Mouse (Mus musculus) embryonic fibroblast, embryonic 13.5 days (primary cell): ENCODE data around the gene Fermt3.

Experiments
- CTCF ChIP-seq: IDR thresholded peaks from 2 replicates; pipeline ENCODE4 v1.5.1; 2011; ENCODE audit warnings: mild to moderate bottlenecking, control low read depth, low read length, moderate library complexity, borderline replicate concordance; ENCODE audit not compliant: insufficient read depth
- POLR2A ChIP-seq: IDR thresholded peaks from 2 replicates; pipeline ENCODE4 v1.6.1; 2011; ENCODE audit warnings: low read depth, mild to moderate bottlenecking, control low read depth, low read length, moderate library complexity

- TF ChIP-seq CTCF: no peak
- TF ChIP-seq POLR2A: no peak
Observed at GRCm38 (mm10) chr19:6949951-6950350, 69.3 kb downstream of the Fermt3 start.
